Mouse (Mus musculus) induced T-regulatory cell, adult 2 months (primary cell): Measurements from ENCODE around the gene Pkn3.
A peak's percentile ranks its signal among the peaks of the same experiment; 100 is the strongest.
"Not testable (repeated sequence)": the region's sequence is repeated elsewhere in the genome, so short reads cannot be mapped to it uniquely, and the experiment has no call there.

Experiments
- DNase-seq: peaks from one replicate; pipeline ENCODE4 v3.0.0-alpha.2; 2012; ENCODE audit warnings: low read depth

Pkn3 gene

GRCm38 (mm10) chr2:30077502-30078348 lies at the start of gene Pkn3:
Gene Pkn3 (plus strand): TSS chr2:30077684.
- peak; percentile 89 for DNase-seq

- no peak for DNase-seq
Observed at GRCm38 (mm10) chr2:30032244-30032846, 45.1 kb upstream of the Pkn3 start.

- DNase-seq = no peak
Observed at GRCm38 (mm10) chr2:30032957-30033356, 44.5 kb upstream of the Pkn3 start.

- DNase-seq = no peak
Observed at GRCm38 (mm10) chr2:30037762-30038161, 39.7 kb upstream of the Pkn3 start.

GRCm38 (mm10) chr2:30038370-30038769 lies 39.1 kb upstream of the Pkn3 start:
- DNase-seq = no peak

GRCm38 (mm10) chr2:30039687-30040086 lies 37.8 kb upstream of the Pkn3 start:
- DNase-seq = no peak

GRCm38 (mm10) chr2:30042445-30042844 lies 35.0 kb upstream of the Pkn3 start:
- peak; percentile 86 for DNase-seq

GRCm38 (mm10) chr2:30044550-30044949 lies 32.9 kb upstream of the Pkn3 start:
- no peak for DNase-seq

- no peak for DNase-seq
Observed at GRCm38 (mm10) chr2:30047127-30047526, 30.4 kb upstream of the Pkn3 start.

- no peak for DNase-seq
Observed at GRCm38 (mm10) chr2:30048101-30048501, 29.4 kb upstream of the Pkn3 start.

- DNase-seq = peak; percentile 99
Observed at GRCm38 (mm10) chr2:30048699-30049388, 28.6 kb upstream of the Pkn3 start, which contains the start of gene Wdr34. Gene Wdr34 (minus strand): TSS chr2:30048881.

GRCm38 (mm10) chr2:30049831-30050230 lies 27.7 kb upstream of the Pkn3 start:
- DNase-seq = no peak

GRCm38 (mm10) chr2:30051992-30052761 lies 25.3 kb upstream of the Pkn3 start:
- peak; percentile 66 for DNase-seq

GRCm38 (mm10) chr2:30055310-30055709 lies 22.2 kb upstream of the Pkn3 start:
- not testable (repeated sequence) for DNase-seq

GRCm38 (mm10) chr2:30056736-30057135 lies 20.7 kb upstream of the Pkn3 start:
- no peak for DNase-seq

- peak; percentile 44 for DNase-seq
Observed at GRCm38 (mm10) chr2:30057223-30057904, 20.1 kb upstream of the Pkn3 start, which contains the start of gene Set. Gene Set (plus strand): TSS chr2:30057378.

GRCm38 (mm10) chr2:30058418-30058817 lies 19.1 kb upstream of the Pkn3 start:
- DNase-seq = no peak

- DNase-seq = peak; percentile 83
Observed at GRCm38 (mm10) chr2:30061215-30062166, 16.0 kb upstream of the Pkn3 start.

GRCm38 (mm10) chr2:30062249-30063093 lies 15.0 kb upstream of the Pkn3 start:
- peak; percentile 74 for DNase-seq
